Comparison of ENCODE assay signal across 7 mouse cellular contexts in the genomic region with DNA sequence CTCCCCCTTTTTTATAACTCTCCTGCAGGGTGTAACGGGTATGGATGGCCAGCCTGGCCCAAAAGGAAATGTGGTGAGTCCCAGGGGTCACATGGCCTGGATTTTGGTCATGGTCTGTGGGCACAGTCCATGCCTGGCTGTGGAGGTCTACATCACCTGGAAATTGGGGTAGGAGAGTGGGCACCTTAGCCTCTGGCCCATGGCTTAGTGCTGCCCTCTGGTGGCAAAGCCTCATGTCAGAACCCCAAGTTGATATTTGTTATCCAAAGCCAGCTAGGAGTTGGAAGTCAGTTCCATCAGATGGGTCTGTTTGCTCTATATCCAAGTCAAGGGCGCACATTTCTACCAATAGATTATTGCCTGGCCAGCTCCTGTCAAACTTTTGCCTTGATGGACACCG.
DNase-seq lines count a peak whose midpoint lies in the region; ATAC-seq and TF ChIP-seq lines count a peak whose summit lies in the region.

No protein-coding gene starts in this region.

- WGBS in lung, postnatal 0 days: 55% methylated on average over 3 of the region's 3 CpGs

- no peak overlapping the region for H3K4me2 ChIP-seq in lung, postnatal 0 days (replicated peaks; ENCODE audit: low read depth, low read length)

- no peak overlapping the region for H3K27ac ChIP-seq in lung, postnatal 0 days (ENCODE audit: low read length)

- TF ChIP-seq CTCF in lung, postnatal 0 days (IDR thresholded peaks at IDR 0.05): peak; percentile 89

- H3K27me3 ChIP-seq in lung, postnatal 0 days (replicated peaks; ENCODE audit: insufficient read depth, low read length): no peaks in the 10 kb centered on the region

- H3K4me1 ChIP-seq in lung, postnatal 0 days (ENCODE audit: insufficient read depth, low read depth, low read length): no peaks in the 10 kb centered on the region

- no peak overlapping the region for H3K4me3 ChIP-seq in lung, postnatal 0 days (ENCODE audit: low read depth, low read length)

- H3K9me3 ChIP-seq in lung, postnatal 0 days (ENCODE audit: low read length): no peaks in the 10 kb centered on the region

- peak; percentile 29; the same call in 1 of the 2 replicates for ATAC-seq in frontal cortex, adult (ENCODE audit: low TSS enrichment)
- ATAC-seq in lung, postnatal 0 days: no peak

- no peak for TF ChIP-seq EP300 in lung, postnatal 0 days (IDR thresholded peaks at IDR 0.05)

- peak; percentile 59 for DNase-seq in 3T3-L1 (ENCODE audit: low read depth, low spot score)
- peak; percentile 31 to 40 for DNase-seq in B cell, adult 2 months
- DNase-seq in c-Kit-positive CD71-positive TER-119-negative erythroid progenitor cells, embryonic 14.5 days (ENCODE audit: low read depth): peak; percentile 65
- DNase-seq in kidney, postnatal 4 days: peak; percentile 86 to 87
- peak; percentile 44 for DNase-seq in lung, postnatal 0 days (ENCODE audit: low spot score)
- peak; percentile 56 to 76 for DNase-seq in spleen, postnatal 10 days (ENCODE audit: low spot score in 2 of 2)

- H3K36me3 ChIP-seq in lung, postnatal 0 days (ENCODE audit: insufficient read depth, low read length): no peaks in the 10 kb centered on the region

- H3K9ac ChIP-seq in lung, postnatal 0 days (replicated peaks; ENCODE audit: low read depth): no peak overlapping the region

Comparison
In these comparisons a context has a peak if more than half of its experiments do, and no peak if none do; other contexts are left out.
1. DNase-seq: peak in every context shown above with its lines; median percentile 86 in kidney, postnatal 4 days; 66 in spleen, postnatal 10 days; 65 in c-Kit-positive CD71-positive TER-119-negative erythroid progenitor cells, embryonic 14.5 days; 59 in 3T3-L1; 44 in lung, postnatal 0 days; 36 in B cell, adult 2 months.